Mouse (Mus musculus): ENCODE results near the gene Clk2.

Gene Clk2

DNA sequence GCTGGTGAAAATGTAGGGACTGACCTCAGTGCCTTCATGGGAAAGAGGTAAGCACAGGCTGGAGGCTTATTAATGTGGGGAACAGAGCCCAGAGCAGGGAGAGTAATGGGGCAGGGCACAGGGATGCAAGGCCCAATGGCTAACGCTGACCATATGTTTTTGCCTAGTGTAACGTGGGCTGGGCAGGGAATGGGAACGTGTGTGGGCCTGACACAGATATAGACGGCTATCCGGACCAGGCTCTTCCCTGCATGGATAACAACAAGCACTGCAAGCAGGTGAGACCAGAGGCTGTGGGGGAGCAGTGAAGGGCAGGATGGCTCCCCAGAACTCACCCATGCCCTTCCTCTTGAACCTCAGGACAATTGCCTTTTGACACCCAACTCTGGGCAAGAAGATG lies 56.6 kb downstream of the Clk2 start:
- no peak for DNase-seq (ENCODE audit: low spot score in 2 of 2)

GRCm38 (mm10) chr3:89224796-89225195 lies 60.2 kb downstream of the Clk2 start:
- no peak for DNase-seq (ENCODE audit: low spot score in 2 of 2)

- no peak for DNase-seq (ENCODE audit: low spot score in 2 of 2)
Observed at GRCm38 (mm10) chr3:89225321-89225815, 60.8 kb downstream of the Clk2 start.

GRCm38 (mm10) chr3:89225918-89226317 lies 61.3 kb downstream of the Clk2 start:
- no peak for DNase-seq (ENCODE audit: low spot score in 2 of 2)

DNA sequence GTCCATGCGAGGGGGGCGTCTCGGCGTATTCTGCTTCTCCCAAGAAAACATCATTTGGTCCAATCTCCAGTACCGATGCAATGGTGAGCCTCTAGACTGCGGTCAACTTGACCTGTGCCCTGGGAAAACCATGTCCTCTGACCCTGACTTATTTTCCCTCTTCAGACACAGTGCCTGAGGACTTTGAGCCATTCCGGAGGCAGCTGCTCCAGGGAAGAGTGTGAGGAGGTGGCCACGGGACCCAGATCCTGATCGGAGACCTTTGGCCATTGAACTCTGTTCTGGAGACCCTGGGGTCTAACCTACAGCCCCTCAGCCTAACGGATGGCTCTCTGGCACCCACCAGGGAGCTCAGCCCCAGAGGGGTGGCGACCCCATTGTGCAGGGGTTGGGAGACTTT lies 61.8 kb downstream of the Clk2 start:
- DNase-seq (ENCODE audit: low spot score in 2 of 2), result no peak
